Mouse (Mus musculus) frontal cortex, postnatal 36 days (tissue): ENCODE measurements at regions not wholly inside any gene's neighbourhood (a gene's known extent, or its start where the extent isn't known, plus 50 kb on each side); places are given as distances from the start of the nearest gene placed in this dataset.
"Not testable (repeated sequence)": the region's sequence is repeated elsewhere in the genome, so short reads cannot be mapped to it uniquely, and the experiment has no call there.

ENCODE experiments used
- DNase-seq, 2 experiments: peaks; one replicate each; pipeline ENCODE4 v3.0.0; 2022; ENCODE audit warnings: low spot score in 2 of 2

- not testable (repeated sequence) for DNase-seq
Observed at GRCm38 (mm10) chr12:3188734-3189275, 121.0 kb downstream of the Rab10 start.

GRCm38 (mm10) chr12:3188137-3188536 is 121.6 kb downstream of the Rab10 start:
- DNase-seq = no peak

GRCm38 (mm10) chr12:3173325-3173724 is 136.4 kb downstream of the Rab10 start:
- no peak for DNase-seq

- DNase-seq = not testable (repeated sequence)
Observed at GRCm38 (mm10) chr12:3169705-3170287, 140.0 kb downstream of the Rab10 start.

- not testable (repeated sequence) for DNase-seq
Observed at GRCm38 (mm10) chr12:3161666-3162065, 148.1 kb downstream of the Rab10 start.

- not testable (repeated sequence) for DNase-seq
Observed at GRCm38 (mm10) chr12:3158771-3159170, 151.0 kb downstream of the Rab10 start.

- not testable (repeated sequence) for DNase-seq
Observed at GRCm38 (mm10) chr12:3153705-3154104, 156.1 kb downstream of the Rab10 start.

GRCm38 (mm10) chr12:3132553-3132952 is 177.2 kb downstream of the Rab10 start:
- DNase-seq = not testable (repeated sequence)

- DNase-seq = not testable (repeated sequence)
Observed at GRCm38 (mm10) chr12:3131149-3131751, 178.5 kb downstream of the Rab10 start.

GRCm38 (mm10) chr12:3127336-3127735 is 182.4 kb downstream of the Rab10 start:
- not testable (repeated sequence) for DNase-seq

GRCm38 (mm10) chr12:3124036-3124435 is 185.7 kb downstream of the Rab10 start:
- DNase-seq = no peak

GRCm38 (mm10) chr12:3110589-3110988 is 199.2 kb downstream of the Rab10 start:
- not testable (repeated sequence) for DNase-seq

GRCm38 (mm10) chr12:3109671-3110070 is 200.1 kb downstream of the Rab10 start:
- peak; percentile 76 to 88 for DNase-seq

- DNase-seq = not testable (repeated sequence)
Observed at GRCm38 (mm10) chr12:3101963-3102362, 207.8 kb downstream of the Rab10 start.

- DNase-seq = peak; percentile 19 to 58
Observed at GRCm38 (mm10) chr12:3098175-3098574, 211.6 kb downstream of the Rab10 start.

GRCm38 (mm10) chr12:3094509-3094908 is 215.3 kb downstream of the Rab10 start:
- no peak for DNase-seq

- not testable (repeated sequence) for DNase-seq
Observed at GRCm38 (mm10) chr12:3092974-3093373, 216.8 kb downstream of the Rab10 start.

GRCm38 (mm10) chr12:3049546-3049945 is 260.2 kb downstream of the Rab10 start:
- DNase-seq = not testable (repeated sequence)

GRCm38 (mm10) chr12:3018446-3018845 is 291.3 kb downstream of the Rab10 start:
- not testable (repeated sequence) for DNase-seq

GRCm38 (mm10) chr12:3016777-3017176 is 293.0 kb downstream of the Rab10 start:
- DNase-seq = not testable (repeated sequence)
